Mouse (Mus musculus): Measurements from ENCODE around the gene Tfip11.

Tfip11 gene

DNA sequence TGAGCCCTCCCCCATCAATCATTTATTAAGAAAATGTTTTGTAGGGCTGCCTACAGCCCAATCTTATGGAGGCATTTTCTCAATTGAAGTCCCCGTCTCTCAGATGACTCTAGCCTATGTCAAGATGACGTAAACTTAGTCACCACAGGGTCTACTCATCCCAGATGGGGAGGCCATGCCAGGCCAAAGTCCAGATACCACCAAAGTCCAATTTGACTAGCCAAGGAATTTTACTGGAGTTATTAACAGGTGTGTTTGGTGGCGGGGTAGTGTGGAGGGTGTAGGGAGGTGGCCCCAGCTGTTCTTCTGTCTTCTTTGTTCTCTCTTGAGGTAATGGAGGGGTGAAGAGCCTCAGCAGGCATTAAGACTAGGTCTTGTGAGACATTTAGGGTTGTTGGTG lies 33.9 kb downstream of the Tfip11 start:
- no peak for DNase-seq (ENCODE audit: low read depth, low spot score)

DNA sequence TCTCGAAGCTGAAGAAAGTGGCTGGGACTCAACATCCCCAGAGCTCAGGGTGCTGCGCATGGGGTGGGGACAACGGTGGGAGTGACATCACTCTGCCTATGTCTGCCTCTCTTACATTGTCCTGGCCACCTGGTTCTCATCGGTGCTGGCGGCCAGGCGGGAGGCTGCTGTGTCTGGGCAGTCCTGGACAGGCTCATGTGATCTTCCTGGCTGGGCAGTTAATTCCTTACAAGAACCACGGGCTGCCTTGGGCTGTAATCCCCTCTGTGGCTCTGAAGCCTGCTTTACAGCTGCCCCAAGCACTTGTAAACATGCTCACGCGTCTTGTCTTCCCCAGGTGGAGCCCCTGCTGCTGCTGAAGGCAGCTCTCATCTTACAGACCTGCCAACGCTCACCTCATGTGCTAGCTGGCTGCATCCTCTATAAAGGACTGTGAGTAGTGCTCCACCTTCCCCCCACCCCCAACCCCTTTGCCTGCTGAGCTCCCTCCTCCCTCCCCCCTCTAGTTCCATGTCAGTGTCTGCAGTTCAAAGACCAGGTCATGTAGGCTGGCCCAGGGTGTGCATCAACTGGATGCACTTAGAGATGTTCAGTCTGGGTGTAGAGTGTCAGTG lies 38.1 kb downstream of the Tfip11 start:
- no peak for DNase-seq (ENCODE audit: low read depth, low spot score)

DNA sequence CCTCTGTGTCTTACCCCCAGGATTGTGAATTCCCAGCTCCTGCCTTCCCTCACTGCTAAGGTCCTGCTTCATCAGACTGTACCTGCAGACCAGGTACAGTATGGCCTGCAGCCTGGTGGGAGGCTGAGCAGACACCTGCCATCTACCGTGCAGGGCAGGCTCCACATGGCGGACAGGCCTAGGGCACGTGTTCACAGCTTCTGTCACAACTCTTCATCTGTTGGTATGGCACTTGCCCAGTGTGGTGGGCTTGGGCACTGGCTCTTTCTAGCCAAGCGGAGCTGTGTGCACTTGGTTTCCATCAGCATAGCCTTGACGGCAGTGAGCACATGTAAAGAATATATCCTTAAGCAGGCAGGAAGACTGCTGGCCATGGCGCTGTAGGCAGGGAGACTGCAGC lies 40.7 kb downstream of the Tfip11 start:
- DNase-seq (ENCODE audit: low read depth, low spot score), result no peak

- DNase-seq (ENCODE audit: low read depth, low spot score), result no peak
Measured at GRCm38 (mm10) chr5:112367338-112367737, 41.2 kb downstream of the Tfip11 start.

DNA sequence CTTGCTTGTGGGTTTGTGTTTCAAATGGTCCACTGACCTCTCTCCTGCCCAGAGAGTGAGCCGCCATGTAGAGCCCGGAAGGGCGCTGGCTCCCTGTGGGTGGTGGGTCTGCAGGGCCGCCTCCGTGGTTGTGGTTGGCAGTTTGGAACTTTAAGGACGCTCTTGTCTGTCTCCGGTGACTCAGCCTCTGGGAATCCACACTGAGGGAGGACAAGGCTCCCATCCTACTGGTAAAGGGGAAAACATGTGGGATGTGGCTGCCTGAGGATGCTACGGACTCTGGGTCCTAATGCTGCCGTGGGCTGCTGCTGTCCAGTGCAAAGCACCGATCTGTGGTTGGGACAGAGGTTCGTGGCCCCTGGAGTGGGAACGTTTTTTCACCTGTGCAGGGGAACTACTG lies 41.8 kb downstream of the Tfip11 start:
- no peak for DNase-seq (ENCODE audit: low read depth, low spot score)

DNA sequence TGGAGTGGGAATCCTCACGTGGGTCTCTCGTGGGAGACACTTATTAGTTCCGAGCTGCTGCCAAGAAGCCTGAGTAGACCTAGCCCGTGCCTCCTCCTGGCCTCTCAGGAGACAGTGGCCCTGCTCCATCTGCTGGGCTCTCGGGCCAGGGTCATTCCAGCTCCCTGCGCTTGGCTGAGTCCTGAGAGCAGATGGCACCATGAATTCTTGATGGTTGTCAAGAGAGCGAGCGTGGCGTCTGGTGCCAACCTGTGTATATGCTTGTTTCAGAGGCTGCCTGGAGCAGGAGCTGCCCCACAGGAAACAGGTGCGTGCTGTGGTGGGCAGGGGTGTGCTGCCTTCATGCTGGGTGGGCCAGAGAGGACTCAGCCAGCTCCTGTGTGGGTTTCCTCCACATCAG lies 42.5 kb downstream of the Tfip11 start:
- no peak for DNase-seq (ENCODE audit: low read depth, low spot score)

GRCm38 (mm10) chr5:112369326-112369725 lies 43.2 kb downstream of the Tfip11 start:
- no peak for DNase-seq (ENCODE audit: low read depth, low spot score)

DNA sequence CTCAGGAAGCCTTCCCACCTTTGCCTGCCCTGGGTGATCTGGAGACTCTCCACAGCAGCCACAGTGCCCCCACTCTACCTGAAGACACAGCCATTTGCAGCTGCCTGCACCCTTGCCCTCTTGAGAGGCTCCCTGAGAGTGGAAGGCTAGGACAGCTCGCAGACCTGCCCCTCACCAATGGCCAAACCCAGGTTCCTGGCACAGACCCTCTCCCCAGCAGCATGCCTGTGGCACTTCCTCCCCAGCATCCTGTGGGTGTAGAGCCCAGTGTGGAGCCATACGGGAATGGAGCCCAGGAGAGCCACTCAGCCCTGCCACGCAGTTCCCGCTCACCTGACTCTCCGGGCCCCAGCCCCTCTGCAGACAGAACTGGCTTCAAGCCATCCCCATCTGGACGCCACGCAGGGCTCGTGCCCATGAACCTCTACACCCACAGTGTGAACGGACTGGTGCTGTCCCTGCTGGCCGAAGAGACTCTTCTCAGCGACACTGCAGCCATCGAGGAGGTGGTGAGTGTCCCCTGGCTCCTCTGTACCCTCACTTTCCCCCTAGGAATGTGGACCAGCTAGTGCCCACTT lies 44.2 kb downstream of the Tfip11 start:
- no peak for DNase-seq (ENCODE audit: low read depth, low spot score)

DNA sequence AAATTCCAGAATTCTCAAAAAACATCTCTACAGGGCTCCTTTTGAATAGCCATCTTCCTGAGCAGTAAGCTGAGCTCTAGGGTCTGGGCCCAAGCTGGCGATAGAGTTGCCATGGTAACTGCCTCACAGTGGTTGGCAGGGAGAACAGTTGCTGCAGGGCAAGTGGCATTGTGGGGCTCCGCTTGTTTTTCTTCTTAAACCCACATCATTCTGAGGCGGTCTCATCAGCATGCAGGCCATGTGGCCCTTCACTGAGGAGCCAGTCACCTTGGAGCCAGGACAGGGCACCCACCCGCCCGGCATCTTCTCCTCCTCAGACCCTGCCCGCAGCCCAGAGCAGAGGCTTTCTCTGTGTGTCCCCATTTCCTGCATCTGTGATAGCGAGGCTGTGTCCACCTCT lies 45.8 kb downstream of the Tfip11 start:
- DNase-seq (ENCODE audit: low read depth, low spot score), result no peak

DNA sequence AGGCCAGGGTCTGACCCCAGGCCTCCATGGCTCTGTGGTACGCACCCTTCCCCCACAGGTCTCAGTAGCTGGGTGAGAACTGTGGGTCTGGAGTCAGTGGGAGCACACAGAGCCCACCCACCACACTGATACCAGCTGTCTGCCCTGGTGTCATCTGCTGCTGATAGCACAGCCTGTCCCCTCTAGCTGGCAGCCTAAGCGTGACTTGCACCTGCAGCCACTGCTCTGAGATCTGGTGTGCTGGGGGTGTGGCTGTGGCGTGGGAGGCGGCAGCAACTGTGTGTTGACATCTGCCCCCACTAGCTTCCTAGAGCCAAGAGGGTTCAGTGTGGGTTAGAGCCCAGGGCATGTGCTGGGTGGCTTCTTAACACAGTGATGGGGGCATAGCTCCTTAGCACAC lies 50.0 kb downstream of the Tfip11 start:
- no peak for DNase-seq (ENCODE audit: low read depth, low spot score)

- DNase-seq (ENCODE audit: low read depth, low spot score), result no peak
Measured at GRCm38 (mm10) chr5:112377380-112377779, 51.2 kb downstream of the Tfip11 start.

GRCm38 (mm10) chr5:112378716-112379115 lies 52.6 kb downstream of the Tfip11 start:
- no peak for DNase-seq (ENCODE audit: low read depth, low spot score)

DNA sequence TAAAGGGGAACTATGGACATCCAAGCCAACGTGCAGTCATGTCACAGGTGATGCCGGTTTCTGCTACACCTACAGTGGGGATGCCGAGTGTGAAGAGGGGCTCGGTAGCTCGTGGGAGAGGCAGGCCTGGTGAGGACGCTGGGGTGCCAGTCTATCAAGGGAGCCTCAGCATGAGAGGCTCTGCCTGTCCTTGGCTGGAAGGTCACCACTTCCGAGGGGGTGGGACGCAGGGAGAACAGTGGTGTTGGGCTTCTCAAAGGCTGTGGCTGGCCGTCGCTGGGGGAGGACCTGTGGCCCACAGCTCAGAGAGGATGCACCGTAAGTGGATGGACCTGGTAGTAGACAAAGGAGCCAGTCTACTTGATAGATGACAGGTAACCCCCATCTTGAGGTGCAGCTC lies 55.0 kb downstream of the Tfip11 start:
- no peak for DNase-seq (ENCODE audit: low read depth, low spot score)

DNA sequence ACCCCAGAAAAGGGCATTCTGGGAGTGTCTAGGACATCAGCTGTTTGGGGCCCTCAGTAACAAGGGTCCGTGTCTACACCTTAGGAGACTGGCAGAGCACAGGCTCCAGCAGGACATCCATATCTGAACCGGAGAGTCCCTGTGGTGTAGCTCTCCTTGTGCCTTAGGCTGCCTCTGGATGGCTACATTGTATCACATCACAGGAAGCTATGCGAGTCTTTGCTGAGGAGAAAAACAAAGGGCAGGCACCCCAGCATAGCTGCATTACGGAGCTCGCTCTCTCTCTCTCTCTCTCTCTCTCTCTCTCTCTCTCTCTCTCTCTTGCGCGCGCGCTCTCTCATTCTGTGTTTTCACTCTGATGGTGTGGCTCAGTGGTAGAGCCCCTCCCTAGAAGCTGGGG lies 55.9 kb downstream of the Tfip11 start:
- no peak for DNase-seq (ENCODE audit: low read depth, low spot score)

- no peak for DNase-seq (ENCODE audit: low read depth, low spot score)
Measured at GRCm38 (mm10) chr5:112382641-112383330, 56.6 kb downstream of the Tfip11 start.

- no peak for DNase-seq (ENCODE audit: low read depth, low spot score)
Measured at GRCm38 (mm10) chr5:112384805-112385472, 58.8 kb downstream of the Tfip11 start.

DNA sequence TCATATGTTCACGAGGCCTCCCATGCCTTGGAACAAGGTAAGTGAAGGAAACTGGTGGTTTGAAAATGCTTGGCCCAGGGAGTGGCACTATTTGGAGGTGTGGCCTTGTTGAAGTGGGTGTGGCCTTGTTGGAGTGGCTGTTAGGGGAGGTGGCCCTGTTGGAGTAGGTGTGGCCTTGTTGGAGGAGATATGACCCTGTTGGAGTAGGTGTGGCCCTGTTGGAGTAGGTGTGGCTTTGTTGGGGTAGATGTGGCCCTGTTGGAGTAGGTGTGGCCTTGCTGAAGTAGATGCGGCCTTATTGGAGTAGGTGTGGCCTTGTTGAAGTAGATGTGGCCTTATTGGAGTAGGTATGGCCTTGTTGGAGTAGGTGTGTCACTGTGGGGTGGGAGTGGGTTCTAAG lies 59.8 kb downstream of the Tfip11 start:
- DNase-seq (ENCODE audit: low read depth, low spot score), result peak; percentile 91
